Mouse (Mus musculus) lung, postnatal 0 days (tissue): ENCODE results near the gene Vmn2r68. TPM values are rescaled to one million over a fixed set of nuclear protein-coding genes. Genes with fewer than 3 reads are reported as not detected.

Source experiments
- ATAC-seq: fragments of 200-750 bp; cut with Nextera tagmentation; 2 replicates; pipeline ENCODE4 v1.8.0; 2017; ENCODE audit warnings: moderate library complexity
- DNase-seq: peaks from one replicate; pipeline ENCODE4 v3.0.0-alpha.2; 2016; ENCODE audit warnings: low spot score
- H3K27ac ChIP-seq: fragments of 300-500 bp; sonication (generic); 2 replicates; pipeline ENCODE4 v1.5.1; 2014; ENCODE audit warnings: antibody characterized with exemption, mild to moderate bottlenecking, low read length, mixed read lengths
- H3K27me3 ChIP-seq: fragments of 300-500 bp; sonication (generic); replicated peaks from 2 replicates; pipeline ENCODE4 v1.6.1; 2014; ENCODE audit warnings: low read length, mixed read lengths; ENCODE audit not compliant: insufficient read depth
- H3K36me3 ChIP-seq: fragments of 300-500 bp; sonication (generic); 2 replicates; pipeline ENCODE4 v1.6.1; 2014; ENCODE audit warnings: low read length, mixed read lengths; ENCODE audit not compliant: insufficient read depth
- H3K4me1 ChIP-seq: fragments of 300-500 bp; sonication (generic); 2 replicates; pipeline ENCODE4 v1.6.1; 2014; ENCODE audit warnings: antibody characterized with exemption, low read depth, low read length, mixed read lengths; ENCODE audit not compliant: insufficient read depth
- H3K4me2 ChIP-seq: fragments of 300-500 bp; sonication (generic); replicated peaks from 2 replicates; pipeline ENCODE4 v1.6.1; 2014; ENCODE audit warnings: low read depth, mild to moderate bottlenecking, low read length, moderate library complexity, mixed read lengths
- H3K4me3 ChIP-seq: fragments of 300-500 bp; sonication (generic); 2 replicates; pipeline ENCODE4 v1.5.1; 2014; ENCODE audit warnings: low read depth, low read length
- H3K9ac ChIP-seq: fragments of 300-500 bp; sonication (generic); replicated peaks from 2 replicates; pipeline ENCODE4 v1.6.1; 2014; ENCODE audit warnings: low read depth, mild to moderate bottlenecking
- H3K9me3 ChIP-seq: fragments of 300-500 bp; sonication (generic); 2 replicates; pipeline ENCODE4 v1.6.1; 2016; ENCODE audit warnings: low read length, mixed read lengths
- CTCF ChIP-seq: IDR thresholded peaks from 2 replicates; pipeline ENCODE4 v1.5.1; 2016; ENCODE audit warnings: antibody characterized with exemption, mild to moderate bottlenecking
- EP300 ChIP-seq: IDR thresholded peaks from 2 replicates; pipeline ENCODE4 v1.6.1; 2016; ENCODE audit warnings: antibody characterized with exemption, mild to moderate bottlenecking, control low read depth
- polyA plus RNA-seq: library from polyadenylated mRNA; unstranded; fragments of >200 nt; fragmentation: Nextera tagmentation; extraction: Ambion mirVana; gene quantifications from 2 replicates; pipeline ENCODE4 v1.2.1, GENCODE M21; 2015

Vmn2r68 gene
- polyA plus RNA-seq = not detected in 2 replicates

GRCm38 (mm10) chr7:85237683-85238082 lies at the start of gene Vmn2r68:
Gene Vmn2r68, minus strand, starts transcription at chr7:85237783.
- DNase-seq (no peak), ATAC-seq (no peak)
- no peak for TF ChIP-seq CTCF
- TF ChIP-seq EP300 = no peak
- no peak within 1 kb of the TSS for H3K9ac ChIP-seq
- no peak within 1 kb of the TSS for H3K4me2 ChIP-seq
- no peaks in the 10 kb centered on the region for H3K4me1 ChIP-seq
- no peaks in the 10 kb centered on the region for H3K36me3 ChIP-seq
- no peak within 1 kb of the TSS for H3K27ac ChIP-seq
- no peaks in the 10 kb centered on the region for H3K27me3 ChIP-seq
- H3K9me3 ChIP-seq = no peaks in the 10 kb centered on the region
- H3K4me3 ChIP-seq = no peak within 1 kb of the TSS

Other genes with a start within 250 kb of the Vmn2r68 start
- not detected in 2 replicates for gene Vmn2r66, start 225.5 kb downstream of the Vmn2r68 start, polyA plus RNA-seq
- gene Vmn2r67, start 81.8 kb downstream of the Vmn2r68 start, polyA plus RNA-seq = not detected in 2 replicates
- not detected in 2 replicates for gene Vmn2r69, start 178.1 kb upstream of the Vmn2r68 start, polyA plus RNA-seq